Mouse (Mus musculus) limb, embryonic 14.5 days (tissue): ENCODE data around the gene Tbc1d30. TPM values are rescaled to one million over a fixed set of nuclear protein-coding genes. Genes with fewer than 3 reads are reported as not detected.
"Not testable (repeated sequence)": the region's sequence is repeated elsewhere in the genome, so short reads cannot be mapped to it uniquely, and the experiment has no call there.

Experiments used
- ATAC-seq: fragments of 200-750 bp; cut with Nextera tagmentation; 2 replicates; pipeline ENCODE4 v1.8.0; 2017; ENCODE audit warnings: low read depth, moderate number of reproducible peaks, moderate TSS enrichment; ENCODE audit not compliant: low FRiP score
- DNase-seq: peaks from one replicate; pipeline ENCODE4 v3.0.0-alpha.2; 2015; ENCODE audit warnings: low spot score
- H3K27ac ChIP-seq: fragments of 300-500 bp; sonication (generic); replicated peaks from 2 replicates; pipeline ENCODE4 v1.5.1; 2014; ENCODE audit warnings: low read depth, mild to moderate bottlenecking, low read length, moderate library complexity, mixed read lengths
- H3K27me3 ChIP-seq: fragments of 300-500 bp; sonication (generic); 2 replicates; pipeline ENCODE4 v1.6.1; 2014; ENCODE audit warnings: low read length, mixed read lengths; ENCODE audit not compliant: control insufficient read depth, insufficient read depth
- H3K36me3 ChIP-seq: fragments of 300-500 bp; sonication (generic); 2 replicates; pipeline ENCODE4 v1.6.1; 2014; ENCODE audit warnings: mild to moderate bottlenecking, low read length, moderate library complexity, mixed read lengths; ENCODE audit not compliant: control insufficient read depth, insufficient read depth
- H3K4me1 ChIP-seq: fragments of 300-500 bp; sonication (generic); 2 replicates; pipeline ENCODE4 v1.6.1; 2014; ENCODE audit warnings: antibody characterized with exemption, low read length, mixed read lengths; ENCODE audit not compliant: control insufficient read depth, insufficient read depth
- H3K4me2 ChIP-seq: fragments of 300-500 bp; sonication (generic); replicated peaks from 2 replicates; pipeline ENCODE4 v1.6.1; 2014; ENCODE audit warnings: low read depth, mild to moderate bottlenecking, low read length, moderate library complexity; ENCODE audit not compliant: severe bottlenecking
- H3K4me3 ChIP-seq: fragments of 300-500 bp; sonication (generic); replicated peaks from 2 replicates; pipeline ENCODE4 v1.5.1; 2014; ENCODE audit warnings: low read length
- H3K9ac ChIP-seq: fragments of 300-500 bp; sonication (generic); 2 replicates; pipeline ENCODE4 v1.6.1; 2014; ENCODE audit warnings: mild to moderate bottlenecking, low read depth, low read length, moderate library complexity; ENCODE audit not compliant: severe bottlenecking
- H3K9me3 ChIP-seq: fragments of 300-500 bp; sonication (generic); 2 replicates; pipeline ENCODE4 v1.6.1; 2016; ENCODE audit warnings: low read length; ENCODE audit not compliant: control insufficient read depth
- POLR2A ChIP-seq: fragments of 200-500 bp; IDR thresholded peaks from 2 replicates; pipeline ENCODE4 v1.8.0; 2012; ENCODE audit warnings: inconsistent platforms, mild to moderate bottlenecking, moderate library complexity, borderline replicate concordance; ENCODE audit not compliant: insufficient read depth, insufficient read length; ENCODE audit errors: extremely low read depth
- WGBS: fragments of 180-500 bp; shearing (Covaris S2); extraction: QIAGEN DNeasy Blood & Tissue Kit; methylation state at CpG from one replicate; pipeline ENCODE4 v1.1.7; 2014; 5-methylcytosine and 5-hydroxymethylcytosine counted together
- polyA plus RNA-seq, 2 experiments: library from polyadenylated mRNA; depleted of rRNA in 1 of 2; stranded (reverse) in 1 of 2; unstranded in 1 of 2; fragments of >200 nt; fragmentation: Nextera tagmentation in 1 of 2; extraction: Ambion mirVana in 1 of 2; gene quantifications; 2 replicates each; pipeline versions ENCODE4 v1.2.1 to v1.2.3; 2012 to 2014

Tbc1d30 gene
- polyA plus RNA-seq, 2 experiments = 1.3 TPM

DNA sequence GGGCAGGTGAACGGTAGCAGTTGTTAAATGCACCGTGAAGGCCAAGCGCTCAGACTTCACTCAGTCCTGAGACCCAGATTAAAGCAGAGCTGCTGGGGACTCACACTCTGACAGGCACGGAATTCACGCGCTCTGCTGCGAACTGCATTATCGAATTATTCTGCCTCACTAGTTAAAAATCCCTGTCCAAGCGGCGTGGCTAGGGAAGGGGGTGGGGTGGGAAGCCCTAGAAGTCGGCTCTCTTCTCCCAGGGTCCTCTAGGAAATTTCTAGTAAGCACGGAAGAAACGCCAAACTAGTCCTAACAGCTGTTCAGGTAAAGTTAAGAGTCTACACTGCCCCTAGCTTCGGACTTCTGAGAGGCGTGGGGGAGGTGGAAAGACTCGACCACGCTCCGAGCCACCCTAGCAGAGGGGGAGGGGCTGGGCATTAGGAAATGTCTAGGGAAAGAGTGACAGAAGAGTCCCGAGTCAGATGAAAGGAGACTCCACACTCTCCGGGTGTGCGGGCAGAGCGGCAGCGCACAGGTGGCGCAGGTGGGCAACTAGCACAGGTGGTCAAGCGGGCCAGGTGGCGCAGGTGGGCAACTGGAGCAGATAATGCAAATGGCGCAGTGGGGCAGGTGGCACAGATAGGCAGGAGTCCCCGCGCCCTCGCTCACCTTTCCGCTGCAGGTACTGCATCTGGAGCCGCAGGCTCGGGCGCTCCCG lies 567 bp downstream of the Tbc1d30 start:
- DNase-seq (no peak), ATAC-seq (no peak)
- WGBS = 1% methylated on average over 27 of the region's 35 CpGs
- H3K4me1 ChIP-seq = peaks cover 7% of the 10 kb centered on the region
- H3K9ac ChIP-seq = peak overlapping the region; percentile 38; the same call in 1 of the 2 replicates
- no peak overlapping the region for H3K27ac ChIP-seq
- peaks cover 35% of the 10 kb centered on the region for H3K27me3 ChIP-seq
- no peaks in the 10 kb centered on the region for H3K9me3 ChIP-seq
- no peaks in the 10 kb centered on the region for H3K36me3 ChIP-seq
- peak overlapping the region; percentile 92 for H3K4me2 ChIP-seq
- peak overlapping the region; percentile 52 for H3K4me3 ChIP-seq
- no peak for TF ChIP-seq POLR2A

DNA sequence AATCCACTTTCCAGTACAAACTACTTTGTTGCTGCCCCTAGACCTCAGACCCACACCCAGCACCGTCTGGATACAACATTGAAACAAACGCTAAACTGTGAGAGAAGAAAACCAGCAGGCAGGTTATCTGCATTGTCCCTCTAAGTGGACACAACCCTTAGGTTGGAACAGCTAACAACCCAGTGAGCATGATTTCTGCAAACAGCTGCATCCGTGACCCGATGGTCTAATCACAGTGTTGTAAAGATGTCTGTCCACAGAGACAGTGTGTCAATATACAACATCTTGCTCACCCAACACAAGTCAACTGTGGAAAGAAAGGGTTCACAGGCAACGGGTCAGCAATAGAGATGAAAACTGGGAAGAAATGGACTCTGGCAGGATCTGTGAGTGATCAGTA lies 1.8 kb downstream of the Tbc1d30 start:
- Histone ChIP-seq H3K4me2 (no peak overlapping the region), H3K27me3 (peaks cover 35% of the 10 kb centered on the region), H3K4me3 (no peak overlapping the region), H3K27ac (no peak overlapping the region), H3K9ac (no peak overlapping the region), H3K9me3 (no peaks in the 10 kb centered on the region), H3K36me3 (no peaks in the 10 kb centered on the region), H3K4me1 (peaks cover 7% of the 10 kb centered on the region)
- no peak for TF ChIP-seq POLR2A
- no peak for DNase-seq
- WGBS = 36% methylated on average over 5 of the region's 5 CpGs
- no peak for ATAC-seq

DNA sequence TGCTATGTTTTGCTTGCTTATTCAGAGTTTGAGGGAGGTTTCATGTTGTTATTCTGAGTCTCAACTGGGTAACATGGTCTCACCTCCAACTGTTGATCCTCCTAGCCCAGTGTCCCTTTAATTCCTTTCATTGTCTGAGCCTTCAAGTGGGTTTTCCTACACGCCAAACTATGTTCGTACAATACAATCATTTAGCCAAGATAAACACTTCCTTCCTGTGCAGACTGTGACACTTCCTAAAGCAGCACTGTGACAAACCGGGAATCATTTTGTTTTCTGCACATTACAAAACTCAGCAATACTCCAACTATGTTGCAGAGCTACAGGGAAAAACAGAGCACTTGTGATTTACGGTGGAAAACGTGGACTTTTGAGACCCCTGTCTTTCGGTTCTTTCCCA lies 7.2 kb downstream of the Tbc1d30 start:
- Histone ChIP-seq H3K9ac (no peak overlapping the region), H3K4me1 (0 out of 2 replicates have a peak, but pooled peaks cover 3% of the 10 kb centered on the region), H3K4me2 (no peak overlapping the region), H3K27ac (no peak overlapping the region), H3K36me3 (no peaks in the 10 kb centered on the region), H3K27me3 (no peaks in the 10 kb centered on the region), H3K9me3 (no peaks in the 10 kb centered on the region), H3K4me3 (no peak overlapping the region)
- DNase-seq = no peak
- TF ChIP-seq POLR2A = no peak
- no peak for ATAC-seq
- WGBS = 61% methylated on average over 6 of the region's 6 CpGs

DNA sequence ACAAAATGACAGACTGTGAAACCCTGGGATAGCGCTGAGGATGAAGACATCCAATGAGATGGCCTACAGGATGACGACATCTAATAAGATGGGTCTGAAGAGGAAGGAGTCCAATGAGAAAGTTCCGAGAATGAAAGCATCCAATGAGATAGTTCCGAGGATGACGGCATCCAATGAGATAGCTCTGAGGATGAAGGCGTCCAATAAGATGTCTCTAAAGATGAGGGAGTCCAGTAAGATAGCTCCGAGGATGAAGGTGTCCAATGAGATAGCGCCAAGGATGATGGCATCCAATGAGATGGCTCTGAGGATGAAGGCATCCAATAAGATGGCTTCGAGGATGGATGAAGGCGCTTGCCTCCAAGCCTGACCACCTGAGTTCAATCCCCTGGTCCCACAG lies 8.8 kb downstream of the Tbc1d30 start:
- Histone ChIP-seq H3K27me3 (no peaks in the 10 kb centered on the region), H3K4me3 (no peak overlapping the region), H3K27ac (no peak overlapping the region), H3K4me2 (no peak overlapping the region), H3K9me3 (0 out of 2 replicates have a peak, but pooled peaks cover 3% of the 10 kb centered on the region), H3K9ac (no peak overlapping the region), H3K36me3 (no peaks in the 10 kb centered on the region), H3K4me1 (0 out of 2 replicates have a peak, but pooled peaks cover 3% of the 10 kb centered on the region)
- ATAC-seq (no peak), DNase-seq (no peak)
- no peak for TF ChIP-seq POLR2A
- WGBS = 94% methylated on average over 10 of the region's 10 CpGs

DNA sequence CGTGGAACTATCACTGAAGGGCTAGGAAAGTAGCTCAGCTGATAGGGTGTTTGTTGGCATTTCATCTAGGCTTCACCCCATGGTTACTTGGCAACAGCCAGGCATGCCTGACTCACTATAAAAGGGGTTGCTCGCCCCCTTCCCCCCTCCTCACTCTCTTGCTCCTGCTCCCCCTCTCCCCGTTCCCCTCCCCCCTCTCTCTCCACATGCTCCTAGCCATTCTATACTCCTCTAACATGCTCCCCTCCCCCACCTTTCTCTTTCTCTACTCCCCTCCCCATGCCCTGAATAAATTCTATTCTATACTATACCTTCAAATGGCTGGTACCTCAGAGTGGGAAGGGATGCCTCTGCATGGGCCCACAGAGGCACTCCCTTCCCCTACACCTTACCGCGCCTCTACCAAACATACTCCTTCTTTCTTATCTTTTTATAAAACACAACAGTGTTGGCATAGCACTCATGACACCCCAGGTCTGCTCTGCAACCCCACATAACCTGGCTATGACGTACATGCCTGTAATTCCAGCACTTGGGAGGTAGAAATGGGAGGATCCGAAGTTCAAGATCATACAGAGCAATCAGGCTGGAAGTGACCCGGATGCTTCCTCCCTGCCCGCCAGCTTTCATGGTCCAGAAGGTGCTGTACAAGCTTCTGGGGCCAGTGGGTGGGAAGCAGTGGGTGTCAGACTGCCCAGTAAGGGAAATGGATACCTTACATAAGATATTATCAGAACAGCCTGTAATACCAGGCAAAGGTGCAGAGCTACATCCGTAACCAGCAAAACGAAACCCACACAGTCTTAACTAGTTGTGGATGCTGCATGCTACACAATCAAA lies 10.1 kb downstream of the Tbc1d30 start:
- WGBS = 68% methylated on average over 11 of the region's 11 CpGs
- H3K9ac ChIP-seq = no peak overlapping the region
- H3K36me3 ChIP-seq = no peaks in the 10 kb centered on the region
- DNase-seq (no peak), ATAC-seq (no peak)
- no peak overlapping the region for H3K27ac ChIP-seq
- H3K9me3 ChIP-seq = 0 out of 2 replicates have a peak, but pooled peaks cover 4% of the 10 kb centered on the region
- H3K4me1 ChIP-seq = 0 out of 2 replicates have a peak, but pooled peaks cover 3% of the 10 kb centered on the region
- no peaks in the 10 kb centered on the region for H3K27me3 ChIP-seq
- H3K4me2 ChIP-seq = no peak overlapping the region
- no peak overlapping the region for H3K4me3 ChIP-seq
- TF ChIP-seq POLR2A = no peak

- not testable (repeated sequence) for ATAC-seq
- WGBS = 75% methylated on average over 14 of the region's 14 CpGs
These were observed 14.5 kb downstream of the Tbc1d30 start for GRCm38 (mm10) chr10:121336536-121336935.

More at GRCm38 (mm10) chr10:121336536-121336935, 14.5 kb downstream of the Tbc1d30 start:
- H3K4me3 ChIP-seq, DNase-seq, H3K27me3 ChIP-seq, H3K9ac ChIP-seq, H3K36me3 ChIP-seq, H3K4me1 ChIP-seq, H3K27ac ChIP-seq, H3K9me3 ChIP-seq, H3K4me2 ChIP-seq: not testable (repeated sequence)
